Mouse (Mus musculus) MEL (cell line): ENCODE data around the gene Ppp1r3e. TPM values are rescaled to one million over a fixed set of nuclear protein-coding genes. Genes with fewer than 3 reads are reported as not detected.

Source experiments
- DNase-seq: peaks from one replicate; pipeline ENCODE4 v3.0.0; 2011; ENCODE audit warnings: low read depth, low spot score
- H3K27ac ChIP-seq: 2 replicates; pipeline ENCODE4 v1.5.1; 2012; ENCODE audit warnings: low read depth, mild to moderate bottlenecking, control low read depth, low read length, moderate library complexity; ENCODE audit not compliant: control insufficient read depth
- H3K27me3 ChIP-seq, 2 experiments: fragments of 150-350 bp in 1 of 2; sonication (generic) in 1 of 2; 2 replicates each; pipeline ENCODE4 v1.6.1; 2012; ENCODE audit warnings: low read length in 2 of 2, mild to moderate bottlenecking in 2 of 2, improper control_type of control experiment in 1 of 2, moderate library complexity in 1 of 2; ENCODE audit not compliant: insufficient read depth in 2 of 2, control insufficient read depth in 1 of 2
- H3K36me3 ChIP-seq, 2 experiments: 2 replicates each; pipeline ENCODE4 v1.6.1; 2012 to 2014; ENCODE audit warnings: low read length in 2 of 2, improper control_type of control experiment in 1 of 2, inconsistent platforms in 1 of 2, mild to moderate bottlenecking in 1 of 2; ENCODE audit not compliant: insufficient read depth in 2 of 2, control insufficient read depth in 1 of 2
- H3K4me1 ChIP-seq, 2 experiments: fragments of 150-350 bp in 1 of 2; sonication (generic) in 1 of 2; 2 replicates each; pipeline ENCODE4 v1.6.1; 2012; ENCODE audit warnings: low read length in 2 of 2, improper control_type of control experiment in 1 of 2, mild to moderate bottlenecking in 1 of 2; ENCODE audit not compliant: insufficient read depth in 2 of 2, control insufficient read depth in 1 of 2
- H3K4me3 ChIP-seq, 2 experiments: fragments of 150-350 bp in 1 of 2; sonication (generic) in 1 of 2; 2 replicates each; pipeline ENCODE4 v1.5.1; 2012; ENCODE audit warnings: low read depth in 2 of 2, low read length in 2 of 2, mild to moderate bottlenecking in 2 of 2, moderate library complexity in 2 of 2, control low read depth in 1 of 2, improper control_type of control experiment in 1 of 2; ENCODE audit not compliant: control insufficient read depth in 1 of 2, insufficient read depth in 1 of 2
- H3K79me2 ChIP-seq: 2 replicates; pipeline ENCODE4 v1.6.1; 2012; ENCODE audit warnings: mild to moderate bottlenecking, low read length, moderate library complexity; ENCODE audit not compliant: control insufficient read depth, poor library complexity, insufficient read depth
- H3K9ac ChIP-seq: 2 replicates; pipeline ENCODE4 v1.6.1; 2012; ENCODE audit warnings: low read depth, mild to moderate bottlenecking, control low read depth, low read length, moderate library complexity; ENCODE audit not compliant: control insufficient read depth, poor library complexity, severe bottlenecking
- H3K9me3 ChIP-seq: fragments of 150-350 bp; sonication (generic); replicated peaks from 2 replicates; pipeline ENCODE4 v1.6.1; 2012; ENCODE audit warnings: mild to moderate bottlenecking, low read length, improper control_type of control experiment, moderate library complexity; ENCODE audit not compliant: insufficient read depth
- CTCF ChIP-seq, 3 experiments: IDR thresholded peaks in 2 of 3; conservative IDR thresholded peaks in 1 of 3; 2 replicates each; pipeline ENCODE4 v1.5.1; 2011 to 2012; ENCODE audit warnings: low read length in 3 of 3, low read depth in 2 of 3, mild to moderate bottlenecking in 2 of 3, improper control_type of control experiment in 1 of 3, inconsistent platforms in 1 of 3, mixed read lengths in 1 of 3, moderate library complexity in 1 of 3; ENCODE audit not compliant: control insufficient read depth in 1 of 3, insufficient read depth in 1 of 3, poor library complexity in 1 of 3, severe bottlenecking in 1 of 3
- E2F4 ChIP-seq: IDR thresholded peaks from 2 replicates; pipeline ENCODE4 v1.6.1; 2011; ENCODE audit warnings: low read depth, low read length, improper control_type of control experiment, borderline replicate concordance
- ELF1 ChIP-seq: IDR thresholded peaks from 2 replicates; pipeline ENCODE4 v1.6.1; 2014; ENCODE audit warnings: low read depth, mild to moderate bottlenecking, inconsistent platforms, low read length, improper control_type of control experiment, moderate library complexity
- EP300 ChIP-seq, 2 experiments: IDR thresholded peaks; 2 replicates each; pipeline ENCODE4 v1.6.1; 2011; ENCODE audit warnings: improper control_type of control experiment in 2 of 2, low read length in 2 of 2, low read depth in 1 of 2, mild to moderate bottlenecking in 1 of 2
- GABPA ChIP-seq: IDR thresholded peaks from 2 replicates; pipeline ENCODE4 v1.6.1; 2012; ENCODE audit warnings: low read depth, mild to moderate bottlenecking, inconsistent platforms, low read length, improper control_type of control experiment, moderate library complexity
- GATA1 ChIP-seq: IDR thresholded peaks from 2 replicates; pipeline ENCODE4 v1.6.1; 2011; ENCODE audit warnings: low read depth, low read length, improper control_type of control experiment
- KAT2A ChIP-seq: conservative IDR thresholded peaks from 2 replicates; pipeline ENCODE4 v1.6.1; 2012; ENCODE audit warnings: low read depth, low read length, improper control_type of control experiment, inconsistent platforms
- MAX ChIP-seq: IDR thresholded peaks from 2 replicates; pipeline ENCODE4 v1.6.1; 2011; ENCODE audit warnings: low read length, improper control_type of control experiment
- MAZ ChIP-seq: IDR thresholded peaks from 2 replicates; pipeline ENCODE4 v1.6.1; 2012; ENCODE audit warnings: low read depth, mild to moderate bottlenecking, inconsistent platforms, low read length, improper control_type of control experiment
- MEF2A ChIP-seq: IDR thresholded peaks from 2 replicates; pipeline ENCODE4 v1.6.1; 2014; ENCODE audit warnings: low read depth, mild to moderate bottlenecking, inconsistent platforms, low read length, improper control_type of control experiment; ENCODE audit not compliant: poor library complexity, insufficient replicate concordance, severe bottlenecking; ENCODE audit errors: extremely low read depth
- MXI1 ChIP-seq: IDR thresholded peaks from 2 replicates; pipeline ENCODE4 v1.6.1; 2011; ENCODE audit warnings: mild to moderate bottlenecking, low read depth, low read length, improper control_type of control experiment
- NRF1 ChIP-seq: IDR thresholded peaks from 2 replicates; pipeline ENCODE4 v1.6.1; 2014; ENCODE audit warnings: low read depth, mild to moderate bottlenecking, inconsistent platforms, low read length, improper control_type of control experiment, moderate library complexity; ENCODE audit not compliant: poor library complexity, insufficient read depth, severe bottlenecking
- RCOR1 ChIP-seq: IDR thresholded peaks from 2 replicates; pipeline ENCODE4 v1.6.1; 2012; ENCODE audit warnings: low read depth, mild to moderate bottlenecking, inconsistent platforms, low read length, improper control_type of control experiment
- SIN3A ChIP-seq: IDR thresholded peaks from 2 replicates; pipeline ENCODE4 v1.6.1; 2012; ENCODE audit warnings: low read length, improper control_type of control experiment, inconsistent platforms
- SMC3 ChIP-seq: IDR thresholded peaks from 2 replicates; pipeline ENCODE4 v1.6.1; 2011; ENCODE audit warnings: low read depth, low read length, improper control_type of control experiment
- TAL1 ChIP-seq: IDR thresholded peaks from 2 replicates; pipeline ENCODE4 v1.6.1; 2012; ENCODE audit warnings: mild to moderate bottlenecking, inconsistent platforms, low read length, moderate library complexity, mixed read lengths
- TBP ChIP-seq: IDR thresholded peaks from 2 replicates; pipeline ENCODE4 v1.8.0; 2011; ENCODE audit warnings: low read depth, low read length, improper control_type of control experiment
- TCF12 ChIP-seq: IDR thresholded peaks from 2 replicates; pipeline ENCODE4 v1.6.1; 2014; ENCODE audit warnings: low read depth, mild to moderate bottlenecking, inconsistent platforms, low read length, improper control_type of control experiment, moderate library complexity
- USF2 ChIP-seq, 2 experiments: IDR thresholded peaks; 2 replicates each; pipeline ENCODE4 v1.6.1; 2011 to 2012; ENCODE audit warnings: improper control_type of control experiment in 2 of 2, low read length in 2 of 2, borderline replicate concordance in 1 of 2, inconsistent platforms in 1 of 2, low read depth in 1 of 2, mild to moderate bottlenecking in 1 of 2; ENCODE audit not compliant: insufficient read depth in 1 of 2
- ZC3H11A ChIP-seq: IDR thresholded peaks from 2 replicates; pipeline ENCODE4 v1.6.1; 2012; ENCODE audit warnings: low read depth, mild to moderate bottlenecking, inconsistent platforms, low read length, improper control_type of control experiment
- ZMIZ1 ChIP-seq: IDR thresholded peaks from 2 replicates; pipeline ENCODE4 v1.6.1; 2012; ENCODE audit warnings: low read depth, mild to moderate bottlenecking, inconsistent platforms, low read length, improper control_type of control experiment, moderate library complexity
- ZNF384 ChIP-seq: IDR thresholded peaks from 2 replicates; pipeline ENCODE4 v1.6.1; 2012; ENCODE audit warnings: low read depth, mild to moderate bottlenecking, inconsistent platforms, low read length, improper control_type of control experiment
- polyA plus RNA-seq, 2 experiments: library from polyadenylated mRNA; stranded (reverse) in 1 of 2; unstranded in 1 of 2; fragments of >175 nt in 1 of 2; fragments of >200 nt in 1 of 2; gene quantifications; 2 replicates each; pipeline versions ENCODE4 v1.2.1 to v1.2.4; 2012; ENCODE audit warnings: low replicate concordance in 2 of 2, low read depth in 1 of 2; ENCODE audit not compliant: insufficient read length in 2 of 2, insufficient read depth in 1 of 2, missing spikeins in 1 of 2
- total RNA-seq: library from RNA; depleted of rRNA; stranded (reverse); fragments of 300-350 nt; gene quantifications from 2 replicates; pipeline ENCODE4 v1.2.3, GENCODE M21; 2012

Ppp1r3e gene
- total and polyA plus RNA-seq, 3 experiments, result 0.73 to 1.2 TPM; not detected in 1

- TF ChIP-seq MAZ, result no peak
- 0 out of 2 replicates have a peak, but pooled peaks have one; percentile 20 for TF ChIP-seq TCF12
- no peak for TF ChIP-seq SIN3A
- no peak for TF ChIP-seq GABPA
- TF ChIP-seq TAL1, result peak; percentile 79
- no peak for TF ChIP-seq MAX
- TF ChIP-seq EP300 (IDR thresholded peaks at IDR 0.05; ENCODE audit: low read depth in 1 of 2, low read length in 2 of 2), result peak; percentile 23 to 55; a peak in 2 of 4 replicates
- Histone ChIP-seq H3K9ac (no peak overlapping the region), H3K4me1 (peaks cover 0 to 16% of the 10 kb centered on the region in 2 experiments; a peak in 2 of 4 replicates)
Measured at GRCm38 (mm10) chr14:54856703-54857102, 20.6 kb downstream of the Ppp1r3e start.

GRCm38 (mm10) chr14:54855726-54856125 is 21.6 kb downstream of the Ppp1r3e start:
- Histone ChIP-seq H3K36me3 (peaks cover 0 to 11% of the 10 kb centered on the region in 2 experiments; a peak in 2 of 4 replicates), H3K9ac (no peak overlapping the region), H3K79me2 (no peaks in the 10 kb centered on the region), H3K4me3 (no peak overlapping the region), H3K4me1 (peaks cover 0 to 16% of the 10 kb centered on the region in 2 experiments; a peak in 2 of 4 replicates), H3K9me3 (no peaks in the 10 kb centered on the region), H3K27ac (no peak overlapping the region), H3K27me3 (no peaks in the 10 kb centered on the region)
- no peak for DNase-seq
- TF ChIP-seq MAX (no peak), MXI1 (no peak), GATA1 (no peak), ZC3H11A (no peak), MAZ (no peak), SIN3A (no peak), CTCF (IDR thresholded peaks at IDR 0.05 in 2 of 3, conservative IDR thresholded peaks at IDR 0.05 in 1 of 3; ENCODE audit: control insufficient read depth in 1 of 3, insufficient read depth in 1 of 3, low read depth in 2 of 3, low read length in 3 of 3, poor library complexity in 1 of 3, severe bottlenecking in 1 of 3) (no peak), GABPA (no peak), KAT2A (no peak), NRF1 (no peak), TBP (no peak), USF2 (IDR thresholded peaks at IDR 0.05; ENCODE audit: borderline replicate concordance in 1 of 2, insufficient read depth in 1 of 2, low read depth in 1 of 2, low read length in 2 of 2) (no peak), RCOR1 (no peak), ELF1 (no peak), MEF2A (no peak), ZMIZ1 (no peak), E2F4 (no peak), SMC3 (no peak), ZNF384 (no peak)

More at GRCm38 (mm10) chr14:54856703-54857102, 20.6 kb downstream of the Ppp1r3e start:
- DNase-seq, result peak; percentile 62
- H3K9me3 ChIP-seq, result no peaks in the 10 kb centered on the region
- H3K27ac ChIP-seq, result no peak overlapping the region; the same call in 1 of the 2 replicates
- no peaks in the 10 kb centered on the region for H3K27me3 ChIP-seq
- H3K79me2 ChIP-seq, result no peaks in the 10 kb centered on the region
- H3K36me3 ChIP-seq, result peaks cover 0 to 11% of the 10 kb centered on the region in 2 experiments; a peak in 2 of 4 replicates
- no peak overlapping the region for H3K4me3 ChIP-seq
